Mouse (Mus musculus) urinary bladder, adult 2 months (tissue): ENCODE results near the gene Heatr5b. TPM values are rescaled to one million over a fixed set of nuclear protein-coding genes. Genes with fewer than 3 reads are reported as not detected.

Source experiments
- polyA plus RNA-seq: library from polyadenylated mRNA; depleted of rRNA; stranded (reverse); fragments of >200 nt; gene quantifications from 2 replicates; pipeline ENCODE4 v1.2.3, GENCODE M21; 2012; rRNA removed

The Heatr5b gene
- polyA plus RNA-seq, 1 experiment, result 17.5 TPM

Other genes with a start within 250 kb of the Heatr5b start
- 9.3 and 9.8 TPM in 2 replicates for gene Strn, start 98.2 kb downstream of the Heatr5b start, polyA plus RNA-seq
- gene Gpatch11, start 203 bp upstream of the Heatr5b start, polyA plus RNA-seq, result 25.2 and 27.0 TPM in 2 replicates
- gene Eif2ak2, start 47.2 kb upstream of the Heatr5b start, polyA plus RNA-seq, result 7.9 and 13.0 TPM in 2 replicates
- not detected in 2 replicates for gene Sult6b1, start 71.6 kb upstream of the Heatr5b start, polyA plus RNA-seq
- gene Cebpzos, start 81.1 kb upstream of the Heatr5b start, polyA plus RNA-seq, result 30.3 and 37.0 TPM in 2 replicates
- gene Cebpz, start 101.7 kb upstream of the Heatr5b start, polyA plus RNA-seq, result 15.1 and 19.2 TPM in 2 replicates
- 28.1 and 29.5 TPM in 2 replicates for gene Ndufaf7, start 101.8 kb upstream of the Heatr5b start, polyA plus RNA-seq
- gene Prkd3, start 185.5 kb upstream of the Heatr5b start, polyA plus RNA-seq, result 26.9 and 31.2 TPM in 2 replicates
- gene Qpct, start 216.5 kb upstream of the Heatr5b start, polyA plus RNA-seq, result 21.6 and 25.3 TPM in 2 replicates